Mouse (Mus musculus): ENCODE measurements around the gene Tnfsf4. TPM values are rescaled to one million over a fixed set of nuclear protein-coding genes. Genes with fewer than 3 reads are reported as not detected.

Gene Tnfsf4
- polyA plus RNA-seq, 1 experiment from 2014 or later: 0.23 TPM

DNA sequence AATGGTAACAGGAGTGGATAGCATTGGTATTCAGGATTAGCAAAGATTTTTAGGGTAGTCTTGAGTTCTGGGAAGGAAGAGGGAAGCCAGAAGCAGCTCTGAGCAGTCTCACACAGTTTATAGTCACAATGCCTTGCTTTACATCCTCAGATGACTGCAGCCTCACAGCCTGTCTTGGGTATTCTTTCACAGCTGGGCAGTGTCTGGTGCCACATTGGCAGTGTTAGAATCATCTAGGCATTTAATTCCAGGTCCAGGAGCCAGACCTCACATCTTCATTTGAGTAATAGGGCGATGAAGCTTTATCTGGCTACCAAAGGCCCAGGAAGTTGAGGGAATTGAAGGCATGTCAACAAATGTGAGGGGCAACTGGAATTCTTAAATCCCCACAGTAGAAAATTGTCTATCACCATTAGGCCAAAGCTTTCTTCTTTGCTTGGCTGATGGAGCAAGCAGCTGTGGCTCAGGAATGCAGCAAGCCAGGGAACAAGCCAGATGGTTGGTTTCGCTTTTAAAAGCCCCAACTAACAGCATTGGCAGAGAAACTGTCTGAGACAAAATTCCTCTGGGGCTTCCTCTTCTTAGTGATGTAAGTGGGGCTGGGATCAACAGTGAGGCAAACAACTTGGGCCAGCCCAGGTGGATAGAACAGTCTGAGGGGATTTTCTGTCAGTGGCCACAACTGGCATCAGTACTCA, 68.3 kb downstream of the Tnfsf4 start:
- H3K4me2 ChIP-seq: no peak overlapping the region
- no peak for ATAC-seq (ENCODE audit: insufficient read depth, low FRiP score, low read depth)
- 47% methylated on average over 2 of the region's 2 CpGs for WGBS
- no peaks in the 10 kb centered on the region for H3K4me1 ChIP-seq
- H3K27ac ChIP-seq: 0 out of 2 replicates have a peak overlapping the region, but pooled peaks have one; percentile 46
- no peaks in the 10 kb centered on the region for H3K9me3 ChIP-seq
- H3K27me3 ChIP-seq (replicated peaks): no peaks in the 10 kb centered on the region
- no peak overlapping the region for H3K9ac ChIP-seq
- no peaks in the 10 kb centered on the region for H3K36me3 ChIP-seq
- no peak overlapping the region for H3K4me3 ChIP-seq (replicated peaks)

Other genes with a start within 250 kb of the Tnfsf4 start
- 0.14 TPM in 1 of 2 replicates, not detected in the other for gene Tex50, start 236.1 kb upstream of the Tnfsf4 start, polyA plus RNA-seq (2015; fragmentation: Nextera tagmentation; extraction: Ambion mirVana)
- gene Prdx6, start 144.2 kb upstream of the Tnfsf4 start, polyA plus RNA-seq (2015; fragmentation: Nextera tagmentation; extraction: Ambion mirVana): 414 and 461 TPM in 2 replicates
- 0.12 TPM in 1 of 2 replicates, not detected in the other for gene Tnfsf18, start 99.2 kb downstream of the Tnfsf4 start, polyA plus RNA-seq (2015; fragmentation: Nextera tagmentation; extraction: Ambion mirVana)

Data from stomach, embryonic 15.5 days (tissue).